Mouse (Mus musculus) forebrain, embryonic 14.5 days (tissue): ENCODE measurements around the gene Frmpd2. TPM values are rescaled to one million over a fixed set of nuclear protein-coding genes. Genes with fewer than 3 reads are reported as not detected.

Experiments used
- ATAC-seq: fragments of 200-750 bp; cut with Nextera tagmentation; 2 replicates; pipeline ENCODE4 v1.8.0; 2017; ENCODE audit warnings: mild to moderate bottlenecking, moderate library complexity
- DNase-seq: peaks from one replicate; pipeline ENCODE4 v3.0.0-alpha.2; 2015; ENCODE audit warnings: low spot score
- H3K27ac ChIP-seq: fragments of 300-500 bp; sonication (generic); 2 replicates; pipeline ENCODE4 v1.5.1; 2014; ENCODE audit warnings: low read depth, mild to moderate bottlenecking, control low read depth, low read length, moderate library complexity
- H3K27me3 ChIP-seq: fragments of 300-500 bp; sonication (generic); replicated peaks from 2 replicates; pipeline ENCODE4 v1.6.1; 2014; ENCODE audit warnings: low read length, control low read depth, mixed read lengths; ENCODE audit not compliant: control insufficient read depth, insufficient read depth
- H3K36me3 ChIP-seq: fragments of 300-500 bp; sonication (generic); 2 replicates; pipeline ENCODE4 v1.6.1; 2014; ENCODE audit warnings: low read length, control low read depth; ENCODE audit not compliant: control insufficient read depth, insufficient read depth
- H3K4me1 ChIP-seq: fragments of 300-500 bp; sonication (generic); 2 replicates; pipeline ENCODE4 v1.6.1; 2014; ENCODE audit warnings: antibody characterized with exemption, low read length, control low read depth; ENCODE audit not compliant: control insufficient read depth, insufficient read depth
- H3K4me2 ChIP-seq: fragments of 300-500 bp; sonication (generic); 2 replicates; pipeline ENCODE4 v1.6.1; 2014; ENCODE audit warnings: mild to moderate bottlenecking, control low read depth, low read length
- H3K4me3 ChIP-seq: fragments of 300-500 bp; sonication (generic); 2 replicates; pipeline ENCODE4 v1.5.1; 2014; ENCODE audit warnings: low read depth, low read length, control low read depth
- H3K9ac ChIP-seq: fragments of 300-500 bp; sonication (generic); 2 replicates; pipeline ENCODE4 v1.6.1; 2014; ENCODE audit warnings: mild to moderate bottlenecking, low read length, control low read depth, moderate library complexity
- H3K9me3 ChIP-seq: fragments of 300-500 bp; sonication (generic); replicated peaks from 2 replicates; pipeline ENCODE4 v1.6.1; 2016; ENCODE audit warnings: low read length, control low read depth, mixed read lengths; ENCODE audit not compliant: control insufficient read depth
- WGBS: fragments of 180-500 bp; shearing (Covaris S2); extraction: QIAGEN DNeasy Blood & Tissue Kit; methylation state at CpG from one replicate; pipeline ENCODE4 v1.1.7; 2014; 5-methylcytosine and 5-hydroxymethylcytosine counted together
- polyA plus RNA-seq: library from polyadenylated mRNA; unstranded; fragments of >200 nt; fragmentation: Nextera tagmentation; extraction: Ambion mirVana; gene quantifications from 2 replicates; pipeline ENCODE4 v1.2.1, GENCODE M21; 2014

Frmpd2 gene
- polyA plus RNA-seq, 1 experiment from 2014 or later: 0.03 TPM

GRCm38 (mm10) chr14:33525272-33525983 is 53.9 kb downstream of the Frmpd2 start:
- no peaks in the 10 kb centered on the region for H3K27me3 ChIP-seq

GRCm38 (mm10) chr14:33526621-33527020 is 55.1 kb downstream of the Frmpd2 start:
- no peaks in the 10 kb centered on the region for H3K27me3 ChIP-seq
- H3K4me3 ChIP-seq: no peak overlapping the region
- H3K27ac ChIP-seq: no peak overlapping the region
- 0 out of 2 replicates have a peak, but pooled peaks cover 4% of the 10 kb centered on the region for H3K4me1 ChIP-seq
- H3K36me3 ChIP-seq: no peaks in the 10 kb centered on the region
- no peak for DNase-seq
- no peak for ATAC-seq
- WGBS: 73% methylated on average over 2 of the region's 2 CpGs
- H3K9me3 ChIP-seq: no peaks in the 10 kb centered on the region
- no peak overlapping the region for H3K9ac ChIP-seq
- no peak overlapping the region for H3K4me2 ChIP-seq

More at GRCm38 (mm10) chr14:33525272-33525983, 53.9 kb downstream of the Frmpd2 start:
- H3K9ac ChIP-seq: peak overlapping the region; percentile 14; the same call in 1 of the 2 replicates
- no peak overlapping the region for H3K4me3 ChIP-seq
- H3K36me3 ChIP-seq: no peaks in the 10 kb centered on the region
- peak overlapping the region; percentile 44; the same call in 1 of the 2 replicates for H3K27ac ChIP-seq
- H3K4me1 ChIP-seq: peaks cover 4% of the 10 kb centered on the region; the same call in 1 of the 2 replicates
- ATAC-seq: peak; percentile 92
- no peaks in the 10 kb centered on the region for H3K9me3 ChIP-seq
- H3K4me2 ChIP-seq: peak overlapping the region; percentile 33
- DNase-seq: peak; percentile 89
- 48% methylated on average over 12 of the region's 12 CpGs for WGBS

GRCm38 (mm10) chr14:33527938-33528337 is 56.4 kb downstream of the Frmpd2 start:
- no peaks in the 10 kb centered on the region for H3K9me3 ChIP-seq
- ATAC-seq (no peak), DNase-seq (no peak)
- H3K36me3 ChIP-seq: no peaks in the 10 kb centered on the region
- H3K4me2 ChIP-seq: no peak overlapping the region
- 0 out of 2 replicates have a peak, but pooled peaks cover 4% of the 10 kb centered on the region for H3K4me1 ChIP-seq
- no peak overlapping the region for H3K9ac ChIP-seq
- 61% methylated on average over 3 of the region's 3 CpGs for WGBS
- no peak overlapping the region for H3K27ac ChIP-seq
- H3K27me3 ChIP-seq: no peaks in the 10 kb centered on the region
- no peak overlapping the region for H3K4me3 ChIP-seq

GRCm38 (mm10) chr14:33531331-33531912 is 59.9 kb downstream of the Frmpd2 start:
- Histone ChIP-seq H3K27me3 (no peaks in the 10 kb centered on the region), H3K4me2 (no peak overlapping the region), H3K9me3 (no peaks in the 10 kb centered on the region), H3K27ac (no peak overlapping the region), H3K4me1 (no peaks in the 10 kb centered on the region), H3K4me3 (no peak overlapping the region), H3K9ac (no peak overlapping the region), H3K36me3 (no peaks in the 10 kb centered on the region)
- 67% methylated on average over 8 of the region's 8 CpGs for WGBS
- ATAC-seq (no peak), DNase-seq (no peak)

GRCm38 (mm10) chr14:33532792-33533191 is 61.3 kb downstream of the Frmpd2 start:
- DNase-seq: no peak
- Histone ChIP-seq H3K27me3 (no peaks in the 10 kb centered on the region), H3K4me2 (no peak overlapping the region), H3K4me3 (no peak overlapping the region), H3K36me3 (no peaks in the 10 kb centered on the region), H3K4me1 (no peaks in the 10 kb centered on the region), H3K9me3 (no peaks in the 10 kb centered on the region), H3K9ac (no peak overlapping the region), H3K27ac (no peak overlapping the region)
- 89% methylated on average over 5 of the region's 5 CpGs for WGBS
- no peak for ATAC-seq

GRCm38 (mm10) chr14:33533516-33533915 is 62.0 kb downstream of the Frmpd2 start:
- no peak overlapping the region for H3K4me2 ChIP-seq
- no peaks in the 10 kb centered on the region for H3K9me3 ChIP-seq
- H3K36me3 ChIP-seq: no peaks in the 10 kb centered on the region
- H3K4me1 ChIP-seq: no peaks in the 10 kb centered on the region
- ATAC-seq: no peak
- WGBS: 36% methylated on average over 1 of the region's 1 CpGs
- H3K27me3 ChIP-seq: no peaks in the 10 kb centered on the region
- H3K9ac ChIP-seq: no peak overlapping the region
- no peak overlapping the region for H3K27ac ChIP-seq
- no peak overlapping the region for H3K4me3 ChIP-seq
- DNase-seq: no peak

GRCm38 (mm10) chr14:33535317-33535716 is 63.8 kb downstream of the Frmpd2 start:
- H3K9ac ChIP-seq: no peak overlapping the region
- H3K4me1 ChIP-seq: no peaks in the 10 kb centered on the region
- no peaks in the 10 kb centered on the region for H3K36me3 ChIP-seq
- no peak for ATAC-seq
- no peak for DNase-seq
- H3K4me2 ChIP-seq: no peak overlapping the region
- 87% methylated on average over 6 of the region's 6 CpGs for WGBS
- no peak overlapping the region for H3K27ac ChIP-seq
- no peak overlapping the region for H3K4me3 ChIP-seq
- H3K9me3 ChIP-seq: no peaks in the 10 kb centered on the region
- H3K27me3 ChIP-seq: no peaks in the 10 kb centered on the region

- Histone ChIP-seq H3K9me3 (no peaks in the 10 kb centered on the region), H3K4me2 (no peak overlapping the region), H3K27ac (no peak overlapping the region), H3K4me1 (no peaks in the 10 kb centered on the region), H3K27me3 (no peaks in the 10 kb centered on the region), H3K4me3 (no peak overlapping the region), H3K9ac (no peak overlapping the region), H3K36me3 (no peaks in the 10 kb centered on the region)
- no peak for ATAC-seq
- no peak for DNase-seq
- WGBS: 87% methylated on average over 7 of the region's 7 CpGs
Observed at GRCm38 (mm10) chr14:33539559-33540167, 68.2 kb downstream of the Frmpd2 start.
